Mouse (Mus musculus) myocyte (in vitro differentiated cells): ENCODE data around the gene Katnal1.
A peak's percentile ranks its signal among the peaks of the same experiment; 100 is the strongest.

Source experiments
- CEBPB ChIP-seq: IDR thresholded peaks from 2 replicates; pipeline ENCODE4 v1.6.1; 2011; ENCODE audit warnings: mild to moderate bottlenecking, moderate library complexity; ENCODE audit not compliant: poor library complexity, insufficient read depth, severe bottlenecking
- E2F4 ChIP-seq: IDR thresholded peaks from one replicate; pipeline ENCODE4 v1.6.1; 2011; ENCODE audit warnings: mild to moderate bottlenecking, control low read depth, moderate library complexity; ENCODE audit not compliant: insufficient read depth
- MAX ChIP-seq: IDR thresholded peaks from one replicate; pipeline ENCODE4 v1.6.1; 2011; ENCODE audit warnings: low read depth, mild to moderate bottlenecking, control low read depth
- MYOG ChIP-seq, 3 experiments: IDR thresholded peaks; one replicate each; pipeline ENCODE4 v1.6.1; 2011; ENCODE audit warnings: control low read depth in 2 of 3, low read depth in 2 of 3, mild to moderate bottlenecking in 2 of 3; ENCODE audit not compliant: insufficient read length in 2 of 3, control insufficient read depth in 1 of 3, insufficient read depth in 1 of 3
- POLR2A ChIP-seq: IDR thresholded peaks from one replicate; pipeline ENCODE4 v1.6.1; 2011; ENCODE audit warnings: low read depth, mild to moderate bottlenecking, control low read depth, moderate library complexity; ENCODE audit not compliant: insufficient read length
- POLR2AphosphoS2 ChIP-seq: IDR thresholded peaks from one replicate; pipeline ENCODE4 v1.6.1; 2011; ENCODE audit warnings: low read depth, control low read depth; ENCODE audit not compliant: insufficient read length
- REST ChIP-seq: IDR thresholded peaks from one replicate; pipeline ENCODE4 v1.6.1; 2011; ENCODE audit warnings: mild to moderate bottlenecking, control low read depth, moderate library complexity; ENCODE audit not compliant: insufficient read depth, insufficient read length
- TCF12 ChIP-seq: IDR thresholded peaks from one replicate; pipeline ENCODE4 v1.6.1; 2011; ENCODE audit warnings: mild to moderate bottlenecking, control low read depth; ENCODE audit not compliant: poor library complexity, insufficient read depth, severe bottlenecking
- TCF3 ChIP-seq: IDR thresholded peaks from one replicate; pipeline ENCODE4 v1.6.1; 2011; ENCODE audit warnings: low read depth, control low read depth; ENCODE audit not compliant: insufficient read length

DNA sequence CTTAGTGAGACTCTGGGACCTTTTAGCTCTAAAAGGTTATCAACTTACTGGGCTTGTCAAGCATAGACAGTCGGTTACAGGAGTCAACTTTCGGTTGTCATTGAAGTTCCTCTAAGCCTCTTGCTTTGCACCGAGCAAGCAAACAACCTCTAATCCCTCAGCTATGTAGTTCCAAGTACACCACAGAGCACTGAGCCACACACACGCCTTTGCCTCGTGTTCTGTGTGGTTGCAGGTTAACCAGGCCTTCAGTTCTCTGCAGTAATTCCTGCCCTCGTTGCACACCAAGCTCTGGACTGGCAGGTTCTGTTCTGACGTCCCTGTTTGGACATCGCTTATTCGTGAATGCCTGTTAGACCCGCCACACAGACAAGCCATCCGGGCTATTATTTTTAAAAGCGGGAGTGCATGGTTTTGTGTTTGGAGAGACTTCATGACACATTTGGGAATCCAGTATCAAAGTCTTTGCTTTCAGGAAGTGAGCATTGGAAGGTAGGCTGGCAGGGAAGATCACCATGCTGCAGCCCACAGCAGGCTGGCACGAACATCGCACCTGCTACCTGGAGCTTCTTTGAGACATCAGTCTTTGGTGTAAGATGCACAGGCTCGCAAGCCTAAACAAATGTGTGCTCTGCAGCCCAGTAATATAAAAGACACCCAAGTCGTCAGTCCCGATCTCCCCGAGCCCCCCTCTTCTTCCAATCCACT is 49.5 kb upstream of the Katnal1 start:
- TF ChIP-seq TCF3 (no peak), REST (no peak), MYOG (IDR thresholded peaks at IDR 0.05; ENCODE audit: control insufficient read depth in 1 of 3, insufficient read depth in 1 of 3, insufficient read length in 2 of 3, low read depth in 2 of 3) (no peak), POLR2A (no peak), E2F4 (no peak), MAX (no peak), CEBPB (no peak), TCF12 (no peak), POLR2AphosphoS2 (peak; percentile 77)
